Mouse (Mus musculus): ENCODE data around the gene Snrk. TPM values are rescaled to one million over a fixed set of nuclear protein-coding genes. Genes with fewer than 3 reads are reported as not detected.
A peak's percentile ranks its signal among the peaks of the same experiment; 100 is the strongest.

Snrk gene
- polyA plus RNA-seq, 1 experiment from 2014 or later, result 34.0 TPM

DNA sequence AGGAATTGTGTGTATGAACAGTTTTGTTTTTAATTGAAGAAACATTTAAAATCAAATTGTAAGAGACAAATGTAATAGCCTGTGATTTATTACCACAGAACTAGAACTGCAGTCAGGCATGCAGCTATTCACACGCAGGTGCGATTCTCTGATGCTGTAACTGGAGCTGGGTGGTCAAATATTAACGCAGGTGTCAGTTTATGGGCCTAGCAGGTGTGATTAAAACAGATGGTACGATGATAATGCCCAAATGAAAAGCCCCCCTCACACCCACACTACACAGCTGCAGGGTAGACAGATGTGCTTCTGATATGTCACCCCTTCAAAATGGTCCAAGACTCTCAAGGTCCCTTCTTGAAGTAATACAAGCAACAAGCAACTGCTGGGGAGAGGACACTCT is 15.9 kb upstream of the Snrk start:
- no peak overlapping the region for H3K4me3 ChIP-seq (ENCODE audit: low read depth, low read length)
- 49% methylated on average over 4 of the region's 4 CpGs for WGBS
- H3K9me3 ChIP-seq (ENCODE audit: control insufficient read depth, low read length), result no peaks in the 10 kb centered on the region
- ATAC-seq (ENCODE audit: low FRiP score, low TSS enrichment), result no peak
- H3K27me3 ChIP-seq (ENCODE audit: control insufficient read depth, insufficient read depth, low read length), result no peaks in the 10 kb centered on the region
- H3K36me3 ChIP-seq (ENCODE audit: control insufficient read depth, insufficient read depth, low read length), result no peaks in the 10 kb centered on the region
- DNase-seq (ENCODE audit: low spot score), result peak; percentile 11
- TF ChIP-seq CTCF (IDR thresholded peaks at IDR 0.05; ENCODE audit: low read depth) (no peak), EP300 (optimal IDR thresholded peaks at IDR 0.05) (no peak)
- H3K4me2 ChIP-seq (replicated peaks; ENCODE audit: low read depth), result no peak overlapping the region
- no peak overlapping the region for H3K27ac ChIP-seq (replicated peaks)
- no peaks in the 10 kb centered on the region for H3K4me1 ChIP-seq (replicated peaks; ENCODE audit: control insufficient read depth, insufficient read depth)
- no peak overlapping the region for H3K9ac ChIP-seq (ENCODE audit: low read length)

DNA sequence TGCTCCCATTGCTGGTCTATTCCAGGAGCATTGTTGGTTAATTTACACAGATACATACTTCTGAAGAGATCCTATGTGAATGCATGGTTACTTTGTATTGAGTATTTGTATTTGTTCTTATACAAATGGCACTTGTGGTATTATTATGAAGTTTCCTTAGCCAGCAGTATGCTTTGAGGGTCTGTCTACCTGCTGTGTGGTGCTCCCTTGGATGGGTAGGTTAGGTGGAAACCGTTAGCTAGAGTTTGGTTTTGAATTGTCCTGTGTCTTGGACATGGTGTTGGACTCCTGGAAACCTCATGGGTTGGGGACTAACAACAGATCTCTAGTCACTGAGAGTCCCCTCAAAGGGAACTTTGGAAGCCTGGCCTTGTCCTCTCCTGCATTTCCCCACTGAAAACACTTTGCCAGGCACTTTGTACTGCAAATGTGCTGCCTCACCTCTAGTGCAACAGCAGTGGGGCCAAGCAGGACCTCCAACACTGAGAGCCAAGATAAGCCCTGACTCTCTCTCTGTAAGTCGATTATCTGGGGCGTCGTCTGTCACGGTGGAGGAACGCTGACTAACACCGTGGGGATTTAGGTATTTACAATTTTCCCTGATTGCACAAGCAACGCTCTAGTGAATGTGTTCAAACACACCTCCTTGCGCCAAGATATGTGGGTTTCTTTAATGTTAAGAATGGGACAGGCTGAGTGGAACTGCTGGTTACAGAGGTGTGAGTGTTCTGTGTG is 13.3 kb upstream of the Snrk start:
- Histone ChIP-seq H3K27ac (replicated peaks) (peak overlapping the region; percentile 73), H3K9me3 (ENCODE audit: control insufficient read depth, low read length) (no peaks in the 10 kb centered on the region), H3K36me3 (ENCODE audit: control insufficient read depth, insufficient read depth, low read length) (no peaks in the 10 kb centered on the region), H3K27me3 (ENCODE audit: control insufficient read depth, insufficient read depth, low read length) (no peaks in the 10 kb centered on the region), H3K4me2 (replicated peaks; ENCODE audit: low read depth) (no peak overlapping the region), H3K9ac (ENCODE audit: low read length) (no peak overlapping the region), H3K4me3 (ENCODE audit: low read depth, low read length) (no peak overlapping the region), H3K4me1 (replicated peaks; ENCODE audit: control insufficient read depth, insufficient read depth) (no peaks in the 10 kb centered on the region)
- TF ChIP-seq CTCF (IDR thresholded peaks at IDR 0.05; ENCODE audit: low read depth) (no peak), EP300 (optimal IDR thresholded peaks at IDR 0.05) (no peak)
- DNase-seq (ENCODE audit: low spot score) (peak; percentile 32), ATAC-seq (ENCODE audit: low FRiP score, low TSS enrichment) (peak; percentile 41; the same call in 1 of the 2 replicates)
- WGBS, result 40% methylated on average over 9 of the region's 9 CpGs

DNA sequence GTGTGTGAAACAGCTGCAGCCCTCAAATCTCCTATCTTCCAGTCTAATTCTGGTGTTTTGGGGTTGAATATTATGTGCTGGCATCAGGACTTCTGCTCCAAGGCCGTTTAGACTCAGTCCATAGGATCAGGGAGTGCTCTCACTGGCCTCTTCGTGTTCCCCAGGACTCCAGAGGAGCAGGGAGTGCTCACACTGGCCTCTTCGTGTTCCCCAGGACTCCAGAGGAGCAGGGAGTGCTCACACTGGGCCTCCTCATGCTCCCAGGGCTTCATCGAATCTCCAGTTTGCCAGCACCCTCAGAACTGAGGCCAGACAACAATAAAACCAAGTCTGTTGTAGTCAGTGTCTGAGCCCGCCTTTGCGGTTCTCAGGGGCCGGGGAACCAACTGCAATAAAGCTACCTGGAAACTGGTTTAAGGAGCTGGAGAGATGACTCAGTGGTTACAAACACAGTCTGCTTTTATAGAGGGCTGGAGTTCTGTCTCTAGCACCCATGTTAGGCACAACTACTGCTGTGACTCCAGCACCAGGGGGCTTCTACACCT is 12.7 kb upstream of the Snrk start:
- no peaks in the 10 kb centered on the region for H3K4me1 ChIP-seq (replicated peaks; ENCODE audit: control insufficient read depth, insufficient read depth)
- TF ChIP-seq CTCF (IDR thresholded peaks at IDR 0.05; ENCODE audit: low read depth) (no peak), EP300 (optimal IDR thresholded peaks at IDR 0.05) (no peak)
- H3K4me2 ChIP-seq (replicated peaks; ENCODE audit: low read depth), result no peak overlapping the region
- WGBS, result 44% methylated on average over 7 of the region's 7 CpGs
- no peak overlapping the region for H3K9ac ChIP-seq (ENCODE audit: low read length)
- H3K9me3 ChIP-seq (ENCODE audit: control insufficient read depth, low read length), result no peaks in the 10 kb centered on the region
- DNase-seq (ENCODE audit: low spot score), result no peak
- ATAC-seq (ENCODE audit: low FRiP score, low TSS enrichment), result no peak
- H3K27ac ChIP-seq (replicated peaks), result peak overlapping the region; percentile 73
- H3K4me3 ChIP-seq (ENCODE audit: low read depth, low read length), result no peak overlapping the region
- H3K27me3 ChIP-seq (ENCODE audit: control insufficient read depth, insufficient read depth, low read length), result no peaks in the 10 kb centered on the region
- H3K36me3 ChIP-seq (ENCODE audit: control insufficient read depth, insufficient read depth, low read length), result no peaks in the 10 kb centered on the region

DNA sequence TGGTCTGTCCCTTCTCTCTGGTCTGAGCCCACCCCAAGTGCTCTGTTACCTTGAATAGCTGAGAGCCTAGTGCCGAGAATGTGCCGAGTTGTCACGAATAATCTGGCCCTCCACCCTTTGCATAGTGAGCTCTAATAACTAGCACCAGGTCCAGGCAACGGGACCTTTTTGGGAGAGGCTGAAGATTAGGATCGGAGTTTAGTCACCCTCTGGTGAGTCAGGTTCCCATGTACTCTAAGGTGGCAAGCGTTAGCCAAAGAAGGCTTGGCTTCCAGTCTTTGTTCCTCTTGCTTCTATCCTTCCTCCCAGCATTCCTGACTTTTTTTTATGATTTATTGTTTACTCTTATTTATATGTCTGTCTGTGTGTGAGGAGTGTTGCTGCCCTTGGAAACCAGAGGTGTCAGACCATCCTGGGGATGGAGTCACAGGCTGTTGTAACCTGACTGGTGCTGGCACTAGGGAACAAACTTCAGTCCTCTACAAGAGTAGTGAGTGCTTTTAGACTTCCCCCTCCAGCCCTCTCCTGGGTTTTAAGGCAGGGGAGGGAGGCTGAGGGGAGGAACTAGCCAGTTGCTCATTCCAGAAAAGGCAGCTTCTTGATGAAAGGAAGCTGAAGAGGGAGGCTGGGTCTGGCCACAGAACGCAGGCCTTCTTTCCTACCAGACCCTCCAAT is 9.2 kb upstream of the Snrk start:
- TF ChIP-seq EP300 (optimal IDR thresholded peaks at IDR 0.05), result no peak
- no peak for TF ChIP-seq CTCF (IDR thresholded peaks at IDR 0.05; ENCODE audit: low read depth)
- DNase-seq (ENCODE audit: low spot score), result no peak

DNA sequence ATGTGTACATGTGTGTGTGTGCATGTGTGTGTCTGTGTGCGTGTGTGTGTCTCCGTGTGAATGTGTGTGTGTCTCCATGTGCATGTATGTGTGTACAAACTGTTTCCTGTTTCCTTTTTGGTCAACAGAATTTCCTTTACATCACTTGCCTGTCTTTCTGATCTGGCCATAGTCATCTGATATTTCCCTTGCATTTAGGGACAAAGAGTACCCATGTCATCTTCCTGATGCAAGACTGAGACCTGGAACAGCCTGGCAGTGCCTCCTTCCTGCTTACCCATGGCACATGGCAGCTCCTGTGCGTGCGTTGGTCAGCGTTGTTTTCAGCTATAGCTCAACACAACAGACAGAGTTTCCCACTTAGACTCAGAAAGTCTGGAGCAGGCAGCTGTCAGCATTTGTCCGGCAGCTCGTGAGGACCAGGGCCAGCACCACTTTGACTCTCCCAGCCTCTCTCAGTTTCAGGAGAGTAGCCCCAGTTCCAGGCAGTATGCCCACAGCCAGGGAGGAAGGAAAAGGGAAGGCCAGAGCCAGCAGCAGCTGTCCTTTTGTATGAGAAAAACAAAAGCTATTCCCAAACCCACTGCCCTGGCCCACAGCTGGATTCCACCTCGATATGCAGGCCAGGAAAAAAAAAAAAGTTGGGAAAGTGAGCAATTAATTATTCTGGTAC is 7.4 kb upstream of the Snrk start:
- TF ChIP-seq EP300 (optimal IDR thresholded peaks at IDR 0.05), result no peak
- no peak for TF ChIP-seq CTCF (IDR thresholded peaks at IDR 0.05; ENCODE audit: low read depth)
- DNase-seq (ENCODE audit: low spot score), result peak; percentile 12
- no peaks in the 10 kb centered on the region for H3K27me3 ChIP-seq (ENCODE audit: control insufficient read depth, insufficient read depth, low read length)
- WGBS, result 55% methylated on average over 8 of the region's 8 CpGs
- no peaks in the 10 kb centered on the region for H3K36me3 ChIP-seq (ENCODE audit: control insufficient read depth, insufficient read depth, low read length)
- ATAC-seq (ENCODE audit: low FRiP score, low TSS enrichment), result no peak
- H3K4me3 ChIP-seq (ENCODE audit: low read depth, low read length), result no peak overlapping the region
- H3K9ac ChIP-seq (ENCODE audit: low read length), result no peak overlapping the region
- peak overlapping the region; percentile 69 for H3K27ac ChIP-seq (replicated peaks)
- no peak overlapping the region for H3K4me2 ChIP-seq (replicated peaks; ENCODE audit: low read depth)
- H3K4me1 ChIP-seq (replicated peaks; ENCODE audit: control insufficient read depth, insufficient read depth), result 0 out of 2 replicates have a peak, but pooled peaks cover 3% of the 10 kb centered on the region
- no peaks in the 10 kb centered on the region for H3K9me3 ChIP-seq (ENCODE audit: control insufficient read depth, low read length)

More for the DNA sequence above, 9.2 kb upstream of the Snrk start:
- H3K4me2 ChIP-seq (replicated peaks; ENCODE audit: low read depth), result no peak overlapping the region
- no peaks in the 10 kb centered on the region for H3K27me3 ChIP-seq (ENCODE audit: control insufficient read depth, insufficient read depth, low read length)
- H3K36me3 ChIP-seq (ENCODE audit: control insufficient read depth, insufficient read depth, low read length), result no peaks in the 10 kb centered on the region
- H3K27ac ChIP-seq (replicated peaks), result no peak overlapping the region
- 51% methylated on average over 7 of the region's 7 CpGs for WGBS
- 0 out of 2 replicates have a peak, but pooled peaks cover 3% of the 10 kb centered on the region for H3K4me1 ChIP-seq (replicated peaks; ENCODE audit: control insufficient read depth, insufficient read depth)
- no peak for ATAC-seq (ENCODE audit: low FRiP score, low TSS enrichment)
- no peak overlapping the region for H3K4me3 ChIP-seq (ENCODE audit: low read depth, low read length)
- H3K9ac ChIP-seq (ENCODE audit: low read length), result no peak overlapping the region
- no peaks in the 10 kb centered on the region for H3K9me3 ChIP-seq (ENCODE audit: control insufficient read depth, low read length)

All from stomach, postnatal 0 days (tissue).